Mouse (Mus musculus) heart, embryonic 11.5 days (tissue): ENCODE results near the gene Tmpo. TPM values are rescaled to one million over a fixed set of nuclear protein-coding genes. Genes with fewer than 3 reads are reported as not detected.

Experiments used
- ATAC-seq: fragments of 200-750 bp; cut with Nextera tagmentation; replicated peaks from 2 replicates; pipeline ENCODE4 v1.8.0; 2017; ENCODE audit warnings: moderate library complexity; ENCODE audit not compliant: insufficient number of reproducible peaks, low FRiP score, low TSS enrichment
- H3K27ac ChIP-seq: fragments of 300-500 bp; sonication (generic); 2 replicates; pipeline ENCODE4 v1.5.1; 2014; ENCODE audit warnings: mild to moderate bottlenecking, low read depth, low read length
- H3K27me3 ChIP-seq: fragments of 300-500 bp; sonication (generic); 2 replicates; pipeline ENCODE4 v1.6.1; 2014; ENCODE audit warnings: mild to moderate bottlenecking, low read length, mixed read lengths; ENCODE audit not compliant: control insufficient read depth, insufficient read depth
- H3K36me3 ChIP-seq: fragments of 300-500 bp; sonication (generic); 2 replicates; pipeline ENCODE4 v1.6.1; 2014; ENCODE audit warnings: mild to moderate bottlenecking, low read length, moderate library complexity, mixed read lengths; ENCODE audit not compliant: control insufficient read depth, insufficient read depth
- H3K4me1 ChIP-seq: fragments of 300-500 bp; sonication (generic); 2 replicates; pipeline ENCODE4 v1.6.1; 2014; ENCODE audit warnings: low read length; ENCODE audit not compliant: control insufficient read depth, insufficient read depth
- H3K4me2 ChIP-seq: fragments of 300-500 bp; sonication (generic); 2 replicates; pipeline ENCODE4 v1.6.1; 2014; ENCODE audit warnings: mild to moderate bottlenecking, moderate library complexity
- H3K4me3 ChIP-seq: fragments of 300-500 bp; sonication (generic); 2 replicates; pipeline ENCODE4 v1.5.1; 2014; ENCODE audit warnings: low read depth, low read length
- H3K9ac ChIP-seq: fragments of 300-500 bp; sonication (generic); 2 replicates; pipeline ENCODE4 v1.6.1; 2014; ENCODE audit warnings: mild to moderate bottlenecking, low read depth, low read length, moderate library complexity
- H3K9me3 ChIP-seq: fragments of 300-500 bp; sonication (generic); replicated peaks from 2 replicates; pipeline ENCODE4 v1.6.1; 2016; ENCODE audit warnings: low read length; ENCODE audit not compliant: control insufficient read depth
- WGBS: fragments of 180-500 bp; shearing (Covaris S2); extraction: QIAGEN DNeasy Blood & Tissue Kit; methylation state at CpG from one replicate; pipeline ENCODE4 v1.1.7; 2014; ENCODE audit not compliant: insufficient replicate concordance; 5-methylcytosine and 5-hydroxymethylcytosine counted together
- polyA plus RNA-seq: library from polyadenylated mRNA; unstranded; fragments of >200 nt; fragmentation: Nextera tagmentation; extraction: Ambion mirVana; gene quantifications from 2 replicates; pipeline ENCODE4 v1.2.1, GENCODE M21; 2014

The Tmpo gene
- polyA plus RNA-seq = 162 and 170 TPM in 2 replicates

GRCm38 (mm10) chr10:91180761-91181460 is at the start of gene Tmpo:
TSS of gene Tmpo (minus strand) at chr10:91181315.
- Histone ChIP-seq H3K4me3 (peak within 1 kb of the TSS; percentile 46), H3K27ac (peak within 1 kb of the TSS; percentile 98), H3K36me3 (no peaks in the 10 kb centered on the region), H3K9ac (peak within 1 kb of the TSS; percentile 73), H3K27me3 (no peaks in the 10 kb centered on the region), H3K9me3 (no peaks in the 10 kb centered on the region), H3K4me1 (peaks cover 15% of the 10 kb centered on the region), H3K4me2 (peak within 1 kb of the TSS; percentile 65)
- ATAC-seq = no peak
- WGBS = 10% methylated on average over 18 of the region's 18 CpGs

- H3K9ac ChIP-seq = no peak overlapping the region
- 0 out of 2 replicates have a peak, but pooled peaks have one; percentile 69 for ATAC-seq
- no peak overlapping the region for H3K4me3 ChIP-seq
These were observed 49.3 kb upstream of the Tmpo start for GRCm38 (mm10) chr10:91230400-91230799.

DNA sequence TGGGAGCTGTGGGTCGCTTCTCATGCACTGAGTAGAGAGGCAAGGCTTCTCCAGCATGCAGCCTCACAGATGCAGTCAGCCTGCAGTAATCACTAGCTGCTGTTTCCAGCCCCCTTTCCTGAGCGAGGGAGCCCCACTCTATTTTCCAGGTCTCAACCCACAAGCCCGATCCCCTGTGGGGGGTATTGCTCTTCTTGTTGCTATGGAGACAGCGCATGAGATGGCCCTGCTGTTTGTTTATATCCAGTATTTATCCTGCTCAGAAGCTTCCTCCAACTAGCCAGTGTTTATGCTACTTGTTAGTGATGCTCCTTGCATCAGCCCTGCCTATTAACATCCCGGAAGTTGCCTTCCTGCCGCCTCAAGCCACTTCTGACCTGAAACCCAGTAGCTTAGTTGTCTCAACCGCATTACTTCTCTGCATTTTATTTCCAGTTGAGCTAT is 48.4 kb upstream of the Tmpo start:
- H3K4me1 ChIP-seq = peaks cover 12% of the 10 kb centered on the region
- H3K9ac ChIP-seq = peak overlapping the region; percentile 39; the same call in 1 of the 2 replicates
- H3K4me2 ChIP-seq = 0 out of 2 replicates have a peak overlapping the region, but pooled peaks have one; percentile 4
- H3K9me3 ChIP-seq = no peaks in the 10 kb centered on the region
- ATAC-seq = no peak; the same call in 1 of the 2 replicates
- WGBS = 28% methylated on average over 7 of the region's 7 CpGs
- H3K4me3 ChIP-seq = no peak overlapping the region
- no peaks in the 10 kb centered on the region for H3K36me3 ChIP-seq
- H3K27ac ChIP-seq = peak overlapping the region; percentile 65; the same call in 1 of the 2 replicates
- no peaks in the 10 kb centered on the region for H3K27me3 ChIP-seq

More at GRCm38 (mm10) chr10:91230400-91230799, 49.3 kb upstream of the Tmpo start:
- 28% methylated on average over 4 of the region's 4 CpGs for WGBS
- H3K36me3 ChIP-seq = no peaks in the 10 kb centered on the region
- no peaks in the 10 kb centered on the region for H3K27me3 ChIP-seq
- no peaks in the 10 kb centered on the region for H3K9me3 ChIP-seq
- peaks cover 12% of the 10 kb centered on the region for H3K4me1 ChIP-seq
- H3K4me2 ChIP-seq = no peak overlapping the region
- H3K27ac ChIP-seq = peak overlapping the region; percentile 65

DNA sequence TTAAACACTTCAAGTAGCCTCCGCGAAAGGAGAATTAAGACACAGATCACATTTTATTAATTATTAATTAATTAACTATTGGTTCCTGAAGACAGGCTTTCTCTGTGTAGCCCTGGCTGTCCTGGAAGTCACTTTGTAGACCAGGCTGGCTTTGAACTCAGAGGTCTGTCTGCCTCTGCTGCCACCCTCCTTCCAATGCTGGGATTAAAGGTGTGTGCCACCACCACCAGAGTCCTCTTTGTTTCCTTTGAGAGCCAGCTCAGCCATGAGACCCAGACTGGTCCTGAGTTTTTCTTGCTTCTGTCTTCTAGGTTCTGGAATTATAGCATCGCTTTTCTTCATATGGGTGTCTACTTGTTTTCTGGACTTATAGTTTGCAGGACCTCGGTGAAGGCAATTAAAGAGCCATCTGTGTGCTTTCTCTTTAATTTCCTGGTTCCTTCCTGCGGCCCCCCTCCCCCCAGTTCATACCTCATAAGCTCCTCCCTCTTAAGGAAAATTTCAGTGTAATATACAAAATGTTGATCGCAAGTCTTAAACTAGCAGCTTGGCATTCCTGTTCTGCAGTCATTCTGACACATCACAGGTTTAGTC is 47.9 kb upstream of the Tmpo start:
- H3K4me2 ChIP-seq = 0 out of 2 replicates have a peak overlapping the region, but pooled peaks have one; percentile 4

GRCm38 (mm10) chr10:91227034-91227433 is 45.9 kb upstream of the Tmpo start:
- Histone ChIP-seq H3K36me3 (no peaks in the 10 kb centered on the region), H3K4me1 (peaks cover 12% of the 10 kb centered on the region), H3K4me3 (no peak overlapping the region), H3K27me3 (no peaks in the 10 kb centered on the region), H3K9ac (no peak overlapping the region), H3K4me2 (no peak overlapping the region), H3K27ac (no peak overlapping the region), H3K9me3 (no peaks in the 10 kb centered on the region)
- ATAC-seq = no peak
- WGBS = 62% methylated on average over 4 of the region's 4 CpGs

More for the DNA sequence above, 47.9 kb upstream of the Tmpo start:
- no peak for ATAC-seq
- H3K27me3 ChIP-seq = no peaks in the 10 kb centered on the region
- H3K4me3 ChIP-seq = no peak overlapping the region
- H3K9ac ChIP-seq = peak overlapping the region; percentile 39; the same call in 1 of the 2 replicates
- no peaks in the 10 kb centered on the region for H3K9me3 ChIP-seq
- H3K27ac ChIP-seq = peak overlapping the region; percentile 65; the same call in 1 of the 2 replicates
- WGBS = 71% methylated on average over 6 of the region's 6 CpGs
- no peaks in the 10 kb centered on the region for H3K36me3 ChIP-seq
- H3K4me1 ChIP-seq = peaks cover 12% of the 10 kb centered on the region

DNA sequence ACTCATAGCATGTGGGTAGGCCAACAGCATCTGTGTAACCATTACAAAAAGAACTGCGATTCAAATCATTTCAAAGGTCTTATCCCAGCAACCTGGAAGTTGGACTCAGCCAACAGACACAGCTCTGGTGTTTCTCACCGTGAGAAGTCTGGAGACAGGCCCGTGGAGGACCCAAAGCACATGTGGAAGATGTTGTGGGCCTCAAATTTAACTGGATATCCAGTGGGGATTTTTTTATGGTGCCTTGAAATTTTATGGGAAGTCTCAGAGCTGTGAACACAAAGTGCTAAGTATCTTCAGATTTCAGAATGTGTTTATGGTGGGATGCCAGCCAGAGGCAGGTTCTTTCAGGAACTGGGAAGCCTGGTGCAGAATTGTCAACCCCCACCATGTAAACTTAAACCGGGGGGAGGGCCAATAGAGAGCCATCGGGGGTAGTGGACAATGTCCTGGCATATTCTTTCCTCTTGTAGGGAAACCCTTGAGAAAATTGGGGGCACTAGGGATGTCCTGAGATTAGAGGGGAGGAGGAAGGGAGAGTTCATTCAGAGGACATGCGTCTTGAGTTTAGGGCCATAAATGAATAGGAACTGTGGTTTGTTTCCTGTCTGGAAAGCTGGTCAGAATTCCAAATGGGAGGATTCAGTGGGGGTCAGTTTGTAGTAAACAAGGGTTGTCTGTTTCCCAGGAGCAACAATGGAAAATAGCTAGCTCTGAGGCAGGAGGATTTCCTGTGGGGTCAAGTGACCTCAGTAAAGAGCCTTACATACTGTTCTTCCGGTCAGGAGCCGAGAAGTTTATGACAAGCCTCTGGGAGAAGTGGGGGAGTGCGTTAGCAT is 41.5 kb upstream of the Tmpo start:
- Histone ChIP-seq H3K27me3 (no peaks in the 10 kb centered on the region), H3K4me1 (0 out of 2 replicates have a peak, but pooled peaks cover 2% of the 10 kb centered on the region), H3K9ac (no peak overlapping the region), H3K4me2 (no peak overlapping the region), H3K4me3 (no peak overlapping the region), H3K36me3 (no peaks in the 10 kb centered on the region), H3K27ac (no peak overlapping the region), H3K9me3 (no peaks in the 10 kb centered on the region)
- no peak for ATAC-seq
- 52% methylated on average over 9 of the region's 9 CpGs for WGBS

- Histone ChIP-seq H3K9ac (no peak overlapping the region), H3K4me3 (no peak overlapping the region), H3K9me3 (no peaks in the 10 kb centered on the region), H3K36me3 (no peaks in the 10 kb centered on the region), H3K4me1 (no peaks in the 10 kb centered on the region), H3K27me3 (no peaks in the 10 kb centered on the region), H3K27ac (no peak overlapping the region), H3K4me2 (no peak overlapping the region)
- 84% methylated on average over 11 of the region's 11 CpGs for WGBS
- no peak for ATAC-seq
These were observed 28.0 kb upstream of the Tmpo start for GRCm38 (mm10) chr10:91208899-91209667.

DNA sequence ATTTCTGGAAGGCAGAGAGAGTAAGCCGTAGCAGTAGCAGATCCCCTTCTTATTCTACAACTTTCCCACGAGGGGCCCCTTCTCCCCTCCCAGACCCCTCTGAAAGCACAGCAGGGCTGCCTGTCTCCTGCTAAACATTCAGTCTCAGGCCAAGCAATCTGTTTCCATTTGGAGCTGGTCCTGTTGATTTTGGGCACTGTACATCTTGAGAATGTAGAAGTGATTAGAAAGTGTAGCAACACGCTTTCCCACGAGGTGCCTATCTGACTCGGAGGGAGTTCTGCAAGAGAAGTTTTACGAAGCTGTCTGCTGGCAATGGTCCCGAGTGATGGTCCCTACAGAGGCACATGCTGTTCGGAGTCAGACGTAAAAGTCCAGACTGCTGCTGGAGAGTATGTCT is 27.3 kb upstream of the Tmpo start:
- no peaks in the 10 kb centered on the region for H3K36me3 ChIP-seq
- H3K9me3 ChIP-seq = no peaks in the 10 kb centered on the region
- no peak for ATAC-seq
- H3K27me3 ChIP-seq = no peaks in the 10 kb centered on the region
- H3K27ac ChIP-seq = no peak overlapping the region
- no peak overlapping the region for H3K9ac ChIP-seq
- no peak overlapping the region for H3K4me3 ChIP-seq
- no peaks in the 10 kb centered on the region for H3K4me1 ChIP-seq
- WGBS = 60% methylated on average over 9 of the region's 9 CpGs
- H3K4me2 ChIP-seq = no peak overlapping the region
